Mouse (Mus musculus) limb, embryonic 12.5 days (tissue): ENCODE data around the gene Cdca5. TPM values are rescaled to one million over a fixed set of nuclear protein-coding genes. Genes with fewer than 3 reads are reported as not detected.

Source experiments
- ATAC-seq: fragments of 200-750 bp; cut with Nextera tagmentation; 2 replicates; pipeline ENCODE4 v1.8.0; 2017; ENCODE audit warnings: low read depth, moderate TSS enrichment; ENCODE audit not compliant: insufficient number of reproducible peaks, insufficient read depth, low FRiP score, low TSS enrichment
- H3K27ac ChIP-seq: fragments of 300-500 bp; sonication (generic); 2 replicates; pipeline ENCODE4 v1.5.1; 2016; ENCODE audit warnings: mild to moderate bottlenecking, moderate library complexity
- H3K27me3 ChIP-seq: fragments of 300-500 bp; sonication (generic); 2 replicates; pipeline ENCODE4 v1.6.1; 2016; ENCODE audit warnings: mild to moderate bottlenecking, moderate library complexity
- H3K36me3 ChIP-seq: fragments of 300-500 bp; sonication (generic); 2 replicates; pipeline ENCODE4 v1.6.1; 2016; ENCODE audit warnings: mild to moderate bottlenecking, moderate library complexity
- H3K4me1 ChIP-seq: fragments of 300-500 bp; sonication (generic); replicated peaks from 2 replicates; pipeline ENCODE4 v1.6.1; 2016
- H3K4me2 ChIP-seq: fragments of 300-500 bp; sonication (generic); 2 replicates; pipeline ENCODE4 v1.6.1; 2016; ENCODE audit warnings: mild to moderate bottlenecking, moderate library complexity
- H3K4me3 ChIP-seq: fragments of 300-500 bp; sonication (generic); replicated peaks from 2 replicates; pipeline ENCODE4 v1.5.1; 2016; ENCODE audit warnings: mild to moderate bottlenecking
- H3K9ac ChIP-seq: fragments of 300-500 bp; sonication (generic); replicated peaks from 2 replicates; pipeline ENCODE4 v1.6.1; 2016; ENCODE audit warnings: mild to moderate bottlenecking, moderate library complexity
- H3K9me3 ChIP-seq: fragments of 300-500 bp; sonication (generic); 2 replicates; pipeline ENCODE4 v1.6.1; 2016; ENCODE audit warnings: mild to moderate bottlenecking, moderate library complexity
- WGBS: fragments of 180-500 bp; shearing (Covaris S2); methylation state at CpG from one replicate; pipeline ENCODE4 v1.1.7; 2016; 5-methylcytosine and 5-hydroxymethylcytosine counted together
- polyA plus RNA-seq: library from polyadenylated mRNA; unstranded; fragments of >200 nt; fragmentation: Nextera tagmentation; extraction: Ambion mirVana; gene quantifications from 2 replicates; pipeline ENCODE4 v1.2.1, GENCODE M21; 2016

Cdca5 gene
- polyA plus RNA-seq, 1 experiment from 2014 or later = 49.7 TPM

DNA sequence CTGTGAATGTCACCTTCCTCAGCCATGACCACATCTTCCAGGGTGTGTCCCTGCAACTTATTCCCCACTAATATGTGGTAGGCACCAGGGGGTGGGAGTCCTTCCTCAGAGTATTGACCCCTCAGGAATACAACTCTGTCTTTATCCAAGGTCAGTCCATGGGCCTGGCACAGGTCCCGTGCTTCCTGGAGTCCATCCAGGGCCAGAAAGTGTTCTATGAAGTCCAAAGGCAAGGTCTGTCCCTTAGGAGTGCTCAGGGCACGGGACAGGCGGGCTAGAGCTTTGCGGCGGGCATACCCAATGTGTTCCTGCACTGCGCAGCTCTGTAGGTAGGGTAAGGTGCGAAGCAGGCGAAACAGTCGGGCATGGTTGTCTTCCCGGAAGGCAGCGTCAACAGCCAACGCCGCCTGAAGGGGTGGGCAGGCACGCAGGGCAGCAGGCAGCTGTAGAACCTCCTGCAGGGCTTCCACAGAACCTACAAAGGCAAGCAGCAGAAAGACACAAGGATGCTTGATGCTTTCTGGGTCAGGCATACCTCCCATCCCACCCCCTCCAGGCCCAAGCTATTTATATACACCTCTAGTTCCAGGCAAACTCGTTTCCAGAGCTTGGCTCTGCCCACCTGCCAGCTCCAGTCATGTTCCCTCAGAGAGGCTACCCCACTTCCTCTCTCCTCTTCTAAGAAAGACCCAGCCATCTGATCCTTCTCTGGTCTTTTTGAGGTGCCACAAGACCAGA lies 31.5 kb downstream of the Cdca5 start:
- no peak overlapping the region for H3K27ac ChIP-seq
- H3K4me3 ChIP-seq = no peak overlapping the region
- no peak for ATAC-seq
- H3K36me3 ChIP-seq = peaks cover 54% of the 10 kb centered on the region
- H3K4me2 ChIP-seq = no peak overlapping the region; the same call in 1 of the 2 replicates
- H3K27me3 ChIP-seq = no peaks in the 10 kb centered on the region
- no peaks in the 10 kb centered on the region for H3K9me3 ChIP-seq
- WGBS = 90% methylated on average over 15 of the region's 15 CpGs
- H3K4me1 ChIP-seq = peaks cover 21% of the 10 kb centered on the region
- 0 out of 2 replicates have a peak overlapping the region, but pooled peaks have one; percentile 18 for H3K9ac ChIP-seq

- H3K36me3 ChIP-seq = peaks cover 57% of the 10 kb centered on the region
- no peak for ATAC-seq
- H3K4me2 ChIP-seq = peak overlapping the region; percentile 88
- 4% methylated on average over 32 of the region's 32 CpGs for WGBS
- no peaks in the 10 kb centered on the region for H3K27me3 ChIP-seq
- H3K9me3 ChIP-seq = no peaks in the 10 kb centered on the region
- peak overlapping the region; percentile 88 for H3K9ac ChIP-seq
- H3K4me3 ChIP-seq = peak overlapping the region; percentile 91
- H3K27ac ChIP-seq = peak overlapping the region; percentile 97
- peaks cover 29% of the 10 kb centered on the region for H3K4me1 ChIP-seq
Observed at GRCm38 (mm10) chr19:6117346-6117985, 32.7 kb downstream of the Cdca5 start.

DNA sequence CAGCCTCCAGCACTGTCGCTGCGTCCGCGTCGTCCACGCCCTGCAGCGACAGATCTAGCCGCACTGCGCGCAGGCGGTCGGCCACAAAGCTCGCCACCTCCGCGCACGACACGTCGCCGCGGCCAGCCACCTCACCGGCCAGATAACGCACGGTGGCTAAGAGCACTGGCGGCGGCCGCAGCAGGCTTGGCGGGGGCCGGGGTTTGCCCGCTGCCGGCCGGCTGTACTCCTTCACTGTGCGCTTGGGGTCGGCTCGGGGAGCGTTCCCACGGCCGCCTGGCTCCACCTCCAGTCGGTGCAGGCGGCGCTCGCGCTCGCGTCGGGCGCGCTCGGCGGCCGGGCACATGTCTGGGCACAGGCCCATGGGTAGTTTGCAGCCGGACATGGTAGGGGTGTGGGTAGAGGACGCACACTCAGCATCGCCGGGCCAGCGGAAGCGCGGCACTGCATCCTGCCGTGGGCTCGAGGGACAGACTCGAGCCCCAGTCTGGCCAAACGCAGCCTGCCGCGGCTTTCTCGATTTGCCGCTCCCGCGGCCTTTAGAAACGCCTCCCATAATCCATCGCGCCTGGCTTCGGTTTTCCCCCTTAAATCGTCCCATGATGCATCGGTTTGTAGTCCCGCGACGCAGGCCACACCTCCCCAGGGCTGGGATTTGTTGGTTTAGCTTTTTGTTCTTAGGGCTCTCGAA lies 33.3 kb downstream of the Cdca5 start, which contains the start of gene Sac3d1:
TSS of gene Sac3d1 (minus strand) at position 665 of the 691 bp plus-strand sequence.
- H3K4me2 ChIP-seq = peak within 1 kb of the TSS; percentile 88
- peak within 1 kb of the TSS; percentile 91 for H3K4me3 ChIP-seq
- no peaks in the 10 kb centered on the region for H3K9me3 ChIP-seq
- H3K27ac ChIP-seq = peak within 1 kb of the TSS; percentile 97
- H3K27me3 ChIP-seq = no peaks in the 10 kb centered on the region
- WGBS = under 1% methylated on average over 77 of the region's 77 CpGs
- H3K9ac ChIP-seq = peak within 1 kb of the TSS; percentile 88
- peaks cover 51% of the 10 kb centered on the region for H3K36me3 ChIP-seq
- peaks cover 29% of the 10 kb centered on the region for H3K4me1 ChIP-seq
- peak; percentile 72 for ATAC-seq

DNA sequence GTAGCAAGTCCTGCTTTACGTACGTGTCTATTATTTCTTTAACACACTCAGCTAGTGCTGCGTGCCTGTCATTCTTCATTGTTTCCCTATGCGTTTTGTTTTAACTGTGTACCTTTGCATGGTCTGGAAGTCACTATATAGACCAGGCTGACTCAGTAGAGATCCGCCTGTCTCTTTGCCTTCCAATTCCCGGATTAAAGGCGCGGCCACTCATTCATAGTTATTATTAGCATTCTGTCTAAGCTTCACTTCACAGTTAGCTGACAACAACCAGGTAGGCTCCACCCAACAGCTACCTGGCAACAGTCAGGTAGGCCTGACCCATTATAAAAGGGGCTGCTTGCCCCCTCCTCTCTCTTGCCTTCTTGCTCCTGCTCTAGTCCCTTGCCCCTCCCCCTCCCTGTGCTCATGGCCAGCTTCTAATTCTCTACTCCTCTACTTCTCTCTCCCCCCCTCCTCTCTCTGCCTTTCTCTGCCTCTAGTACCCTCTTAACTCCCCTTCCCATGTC lies 33.9 kb downstream of the Cdca5 start:
- Histone ChIP-seq H3K9ac (peak overlapping the region; percentile 88), H3K27me3 (no peaks in the 10 kb centered on the region), H3K36me3 (peaks cover 49% of the 10 kb centered on the region), H3K9me3 (no peaks in the 10 kb centered on the region), H3K27ac (peak overlapping the region; percentile 97), H3K4me3 (peak overlapping the region; percentile 91), H3K4me1 (peaks cover 29% of the 10 kb centered on the region), H3K4me2 (peak overlapping the region; percentile 88)
- peak; percentile 12; the same call in 1 of the 2 replicates for ATAC-seq
- WGBS = 4% methylated on average over 8 of the region's 8 CpGs

DNA sequence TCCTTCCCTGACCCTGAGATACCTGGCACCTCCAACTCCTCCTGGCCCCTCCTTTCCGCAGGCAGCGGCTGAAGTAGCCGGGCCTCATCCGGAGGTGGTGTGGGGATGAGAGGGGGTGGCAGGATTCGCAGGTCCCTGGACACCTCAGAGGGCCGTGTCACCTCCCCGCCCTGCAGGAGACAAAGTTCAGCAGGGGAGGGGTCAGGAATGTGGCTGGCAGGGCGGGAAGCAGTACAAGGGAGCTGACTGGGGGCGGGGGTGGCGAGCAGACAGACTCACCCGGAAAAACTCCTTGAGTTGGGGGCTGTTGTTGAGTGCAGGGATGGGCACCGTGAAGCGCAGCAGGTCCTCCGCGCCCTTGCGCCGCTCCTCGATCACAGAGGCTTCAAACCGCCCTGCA lies 37.0 kb downstream of the Cdca5 start:
- Histone ChIP-seq H3K27me3 (no peaks in the 10 kb centered on the region), H3K4me3 (no peak overlapping the region), H3K4me2 (no peak overlapping the region), H3K9me3 (no peaks in the 10 kb centered on the region), H3K4me1 (peaks cover 25% of the 10 kb centered on the region), H3K36me3 (peaks cover 21% of the 10 kb centered on the region; the same call in 1 of the 2 replicates), H3K9ac (peak overlapping the region; percentile 42; the same call in 1 of the 2 replicates), H3K27ac (no peak overlapping the region)
- no peak for ATAC-seq
- 21% methylated on average over 19 of the region's 19 CpGs for WGBS

- Histone ChIP-seq H3K36me3 (peaks cover 21% of the 10 kb centered on the region; the same call in 1 of the 2 replicates), H3K4me2 (no peak overlapping the region), H3K27me3 (no peaks in the 10 kb centered on the region), H3K27ac (no peak overlapping the region), H3K4me1 (peaks cover 18% of the 10 kb centered on the region), H3K4me3 (no peak overlapping the region), H3K9me3 (no peaks in the 10 kb centered on the region), H3K9ac (no peak overlapping the region)
- no peak for ATAC-seq
- WGBS = 65% methylated on average over 8 of the region's 8 CpGs
Observed at GRCm38 (mm10) chr19:6123330-6123729, 38.5 kb downstream of the Cdca5 start.

DNA sequence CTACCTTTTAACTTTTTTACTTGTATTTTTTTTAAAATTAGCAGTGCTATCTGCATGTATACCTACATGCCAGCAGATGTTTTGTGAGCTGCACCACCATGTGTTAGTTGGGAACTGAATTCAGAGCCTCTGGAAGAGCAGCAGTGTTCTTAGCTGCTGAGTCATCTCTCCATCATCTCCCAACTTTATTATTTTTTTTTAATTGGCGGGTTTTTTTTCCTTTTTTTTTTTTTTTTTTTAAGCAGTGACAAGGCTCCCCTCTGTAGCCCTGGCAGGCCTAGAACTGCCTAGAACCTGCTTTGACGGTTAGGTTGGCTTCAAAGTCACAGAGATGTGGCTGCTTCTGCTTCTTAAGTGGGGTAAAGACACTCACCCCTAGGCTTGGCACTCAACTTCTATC lies 40.1 kb downstream of the Cdca5 start:
- Histone ChIP-seq H3K4me2 (no peak overlapping the region), H3K4me1 (peaks cover 10% of the 10 kb centered on the region; the same call in 1 of the 2 replicates), H3K9ac (no peak overlapping the region), H3K27ac (no peak overlapping the region), H3K4me3 (no peak overlapping the region), H3K36me3 (peaks cover 21% of the 10 kb centered on the region; the same call in 1 of the 2 replicates), H3K9me3 (no peaks in the 10 kb centered on the region), H3K27me3 (no peaks in the 10 kb centered on the region)
- ATAC-seq = no peak
- WGBS = 83% methylated on average over 2 of the region's 2 CpGs

DNA sequence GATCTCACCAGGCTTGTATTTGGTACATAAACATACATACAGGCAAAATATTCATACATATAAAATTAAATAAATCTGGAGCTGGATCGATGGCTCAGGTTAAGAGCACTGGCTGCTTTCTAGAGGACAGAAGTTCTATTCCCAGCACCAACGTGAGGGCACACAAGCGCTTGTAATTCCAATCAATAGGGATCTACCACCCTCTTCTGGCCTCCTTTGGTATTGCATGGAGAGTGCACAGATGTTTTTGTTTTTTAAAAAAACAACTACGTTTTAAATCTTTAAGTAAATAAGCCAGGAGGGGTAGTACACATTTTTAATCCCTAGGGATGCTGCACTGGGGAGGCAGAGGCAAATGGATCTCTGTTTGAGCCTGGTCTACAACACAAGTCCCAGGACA lies 41.5 kb downstream of the Cdca5 start:
- Histone ChIP-seq H3K4me1 (peaks cover 10% of the 10 kb centered on the region; the same call in 1 of the 2 replicates), H3K36me3 (peaks cover 10% of the 10 kb centered on the region; the same call in 1 of the 2 replicates), H3K4me2 (no peak overlapping the region), H3K27me3 (no peaks in the 10 kb centered on the region), H3K9ac (no peak overlapping the region), H3K4me3 (no peak overlapping the region), H3K27ac (no peak overlapping the region), H3K9me3 (no peaks in the 10 kb centered on the region)
- WGBS = 22% methylated on average over 4 of the region's 4 CpGs
- no peak for ATAC-seq

DNA sequence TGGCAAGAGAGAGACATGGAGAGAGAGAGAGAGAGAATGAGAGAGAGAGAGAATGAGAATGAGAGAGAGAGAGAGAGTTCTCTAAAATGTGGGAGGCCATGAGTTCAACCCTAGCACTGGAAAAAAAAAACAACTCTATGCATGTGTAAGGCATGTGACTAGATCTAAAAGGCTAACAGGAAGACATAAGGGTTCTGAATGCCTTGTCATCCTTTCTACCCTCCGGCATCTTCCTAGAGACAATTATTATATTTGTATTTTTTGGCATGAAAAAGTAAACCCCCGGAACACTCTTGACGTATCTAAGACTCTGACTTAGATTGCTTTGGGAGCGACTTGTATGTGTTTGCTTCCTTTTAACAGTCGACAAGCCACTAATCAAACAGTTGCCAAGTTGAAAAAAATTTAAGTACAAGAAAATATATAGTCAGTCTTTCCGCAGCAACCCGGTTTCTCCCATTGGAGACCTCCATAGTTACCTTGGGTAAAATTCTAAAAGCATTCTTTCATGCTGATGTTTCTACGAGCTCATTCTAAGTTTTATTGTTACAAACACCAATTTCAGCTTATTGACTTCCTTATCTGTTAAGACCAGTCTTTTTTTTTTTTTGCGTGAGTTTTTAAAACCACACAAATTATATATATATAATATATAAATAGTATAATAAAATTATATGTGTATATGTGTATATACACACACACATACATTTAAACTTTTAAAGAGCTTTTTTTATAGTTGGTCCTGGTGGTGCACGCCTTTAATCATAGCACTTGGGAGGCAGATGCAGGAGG lies 42.2 kb downstream of the Cdca5 start:
- H3K4me1 ChIP-seq = peaks cover 5% of the 10 kb centered on the region; the same call in 1 of the 2 replicates
- H3K36me3 ChIP-seq = peaks cover 5% of the 10 kb centered on the region; the same call in 1 of the 2 replicates
- no peaks in the 10 kb centered on the region for H3K9me3 ChIP-seq
- 73% methylated on average over 10 of the region's 10 CpGs for WGBS
- no peak overlapping the region; the same call in 1 of the 2 replicates for H3K9ac ChIP-seq
- peak overlapping the region; percentile 60 for H3K4me2 ChIP-seq
- no peaks in the 10 kb centered on the region for H3K27me3 ChIP-seq
- no peak for ATAC-seq
- peak overlapping the region; percentile 89 for H3K27ac ChIP-seq
- peak overlapping the region; percentile 55 for H3K4me3 ChIP-seq

GRCm38 (mm10) chr19:6127760-6128341 lies 43.1 kb downstream of the Cdca5 start, which contains the start of gene Snx15:
Gene Snx15, minus strand, starts transcription at chr19:6128304.
- peak within 1 kb of the TSS; percentile 55 for H3K4me3 ChIP-seq
- H3K9me3 ChIP-seq = no peaks in the 10 kb centered on the region
- 0 out of 2 replicates have a peak, but pooled peaks cover 2% of the 10 kb centered on the region for H3K4me1 ChIP-seq
- H3K27ac ChIP-seq = peak within 1 kb of the TSS; percentile 89
- WGBS = under 1% methylated on average over 32 of the region's 32 CpGs
- peak within 1 kb of the TSS; percentile 60 for H3K4me2 ChIP-seq
- peak within 1 kb of the TSS; percentile 74 for H3K9ac ChIP-seq
- H3K27me3 ChIP-seq = no peaks in the 10 kb centered on the region
- peak; percentile 94 for ATAC-seq
- H3K36me3 ChIP-seq = peaks cover 5% of the 10 kb centered on the region; the same call in 1 of the 2 replicates
